In genomic region chr5:21914776-21915175, GRCm38 (mm10) we compare ENCODE assay signal across 23 mouse cellular contexts. TPM values are rescaled to one million over a fixed set of nuclear protein-coding genes. Genes with fewer than 3 reads are reported as not detected.
DNase-seq lines count a peak whose midpoint lies in the region; ATAC-seq lines count a peak whose summit lies in the region.
"Had no signal": no experiment of that assay in that cellular context is flagged by ENCODE, and none has a peak within 500 bp of the region (broad histone marks: within the 10 kb centered on the region; RNA-seq: fewer than 3 reads in every experiment).

No protein-coding gene starts in this region.

- DNase-seq in adrenal gland, adult 8-10 months, result peak; percentile 54
- DNase-seq in adrenal gland, adult 18-20 months (ENCODE audit: low spot score in 2 of 2), result no peak
- peak; percentile 22 for DNase-seq in ovary, adult 18-20 months (ENCODE audit: low spot score)
- no peak for DNase-seq in ovary, postnatal 14 days (ENCODE audit: low spot score)
- DNase-seq in adrenal gland, postnatal 14 days, result peak; percentile 37
- no peak for DNase-seq in lung, adult 18-20 months
- DNase-seq: cerebellum, adult 11-12 months; cerebellum, adult 9-10 months; cerebellum, postnatal 25 days; heart, adult 2 months; heart, postnatal 4 days; kidney, adult 18-20 months had no signal

- no peak overlapping the region for H3K4me3 ChIP-seq in kidney, embryonic 14.5 days (ENCODE audit: low read length)
- H3K4me3 ChIP-seq: embryonic facial prominence, embryonic 12.5 days; forebrain, embryonic 15.5 days; heart, adult 2 months; hindbrain, embryonic 12.5 days had no signal

- H3K27me3 ChIP-seq in kidney, embryonic 14.5 days (ENCODE audit: control insufficient read depth, insufficient read depth, low read length), result no peaks in the 10 kb centered on the region
- H3K27me3 ChIP-seq: CH12.LX; embryonic facial prominence, embryonic 12.5 days; forebrain, embryonic 15.5 days; hindbrain, embryonic 12.5 days had no signal

- 66% methylated on average over 3 of the region's 3 CpGs for WGBS in kidney, embryonic 14.5 days

- H3K9me3 ChIP-seq in kidney, embryonic 14.5 days (ENCODE audit: control insufficient read depth, low read length), result no peaks in the 10 kb centered on the region
- H3K9me3 ChIP-seq: forebrain, embryonic 15.5 days; hindbrain, embryonic 12.5 days had no signal

- no peak overlapping the region for H3K9ac ChIP-seq in kidney, embryonic 14.5 days (ENCODE audit: low read depth, low read length)
- H3K9ac ChIP-seq: embryonic facial prominence, embryonic 12.5 days; forebrain, embryonic 15.5 days; hindbrain, embryonic 12.5 days had no signal

- ATAC-seq in kidney, embryonic 14.5 days (ENCODE audit: low FRiP score, low TSS enrichment), result no peak
- ATAC-seq: forebrain, embryonic 15.5 days; hindbrain, embryonic 16.5 days; inflammation-experienced regulatory T-cells, adult 6 months had no signal

- H3K4me2 ChIP-seq in kidney, embryonic 14.5 days (replicated peaks; ENCODE audit: low read depth, low read length), result no peak overlapping the region
- H3K4me2 ChIP-seq: embryonic facial prominence, embryonic 12.5 days; forebrain, embryonic 15.5 days; heart, embryonic 11.5 days; hindbrain, embryonic 12.5 days had no signal

- no peak overlapping the region for H3K27ac ChIP-seq in kidney, embryonic 14.5 days (ENCODE audit: low read depth, low read length)
- H3K27ac ChIP-seq: embryonic facial prominence, embryonic 12.5 days; forebrain, embryonic 15.5 days; heart, adult 2 months; hindbrain, embryonic 12.5 days had no signal

- H3K36me3 ChIP-seq in kidney, embryonic 14.5 days (ENCODE audit: control insufficient read depth, insufficient read depth, low read length), result no peaks in the 10 kb centered on the region
- H3K36me3 ChIP-seq: embryonic facial prominence, embryonic 12.5 days; forebrain, embryonic 15.5 days had no signal

- H3K4me1 ChIP-seq in kidney, embryonic 14.5 days (ENCODE audit: control insufficient read depth, insufficient read depth, low read length), result no peaks in the 10 kb centered on the region
- H3K4me1 ChIP-seq: embryonic facial prominence, embryonic 12.5 days; forebrain, embryonic 15.5 days; hindbrain, embryonic 12.5 days had no signal

RNA-seq across cellular contexts. Expression of gene Slc26a5, which starts 49.4 kb away (rescaled TPM):
- total RNA-seq in adrenal gland, adult 8-10 months (2022), result not detected
- not detected for total RNA-seq in adrenal gland, adult 18-20 months (2021)
- total RNA-seq in adrenal gland, postnatal 14 days (2021), result not detected in 2 replicates
- not detected in 2 replicates for polyA plus RNA-seq in kidney, embryonic 14.5 days (2014; fragmentation: Nextera tagmentation; extraction: Ambion mirVana)
- total RNA-seq: CH12.LX; gastrocnemius, adult 8-10 months; gastrocnemius, postnatal 4 days; heart, adult 2 months; heart, postnatal 4 days had no signal
- polyA plus RNA-seq: heart, adult 2 months; heart, embryonic 11.5 days; heart, postnatal 0 days; hindbrain, embryonic 12.5 days; inflammation-experienced regulatory T-cells, adult 6 months had no signal

Comparison
In these comparisons a context has a peak if more than half of its experiments do, and no peak if none do; other contexts are left out.
1. DNase-seq: peak in adrenal gland, adult 8-10 months (single experiment), ovary, adult 18-20 months (single experiment) and adrenal gland, postnatal 14 days (single experiment); none in adrenal gland, adult 18-20 months (0 of 2), ovary, postnatal 14 days (single experiment) and lung, adult 18-20 months (0 of 2).